Mouse (Mus musculus) kidney, adult 18-20 months (tissue): Measurements from ENCODE around the gene Npcd.

Experiments
- DNase-seq: peaks from one replicate; pipeline ENCODE4 v3.0.0; 2021

Gene Npcd

DNA sequence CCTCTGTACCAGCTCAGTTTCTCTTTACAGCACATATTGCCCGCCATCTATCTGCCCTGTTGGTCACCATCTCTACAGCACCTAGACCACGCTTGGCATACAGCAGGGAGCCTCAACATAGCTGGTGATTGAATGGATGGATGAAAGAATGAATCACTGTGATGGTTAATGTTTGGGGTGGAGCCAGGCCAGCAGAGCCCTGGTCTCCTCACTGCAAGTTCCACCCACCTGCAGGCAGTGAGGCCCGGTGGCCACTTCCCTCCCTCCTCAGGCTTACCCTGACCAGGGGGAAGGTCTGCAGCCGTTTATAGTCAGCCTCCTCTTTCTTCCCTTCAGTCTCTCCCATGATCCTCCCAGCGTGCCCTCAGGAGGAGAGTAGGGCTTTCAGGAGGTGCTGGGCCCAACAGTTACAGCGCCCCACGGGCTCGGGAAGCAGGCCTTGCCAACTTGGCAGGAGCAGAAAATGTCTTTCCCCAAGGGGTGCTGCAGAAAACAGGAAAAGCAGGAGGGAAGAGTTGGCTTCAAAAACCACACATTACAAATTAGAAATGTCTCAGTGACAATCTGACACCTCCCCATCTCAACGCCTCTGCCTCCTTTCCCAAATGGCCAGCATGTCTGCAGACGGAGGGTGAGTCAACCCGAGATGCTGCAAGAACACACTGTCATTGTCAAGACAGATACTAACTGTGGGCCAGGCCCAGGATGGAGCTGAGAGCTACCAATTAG is 69.3 kb downstream of the Npcd start:
- DNase-seq = no peak

DNA sequence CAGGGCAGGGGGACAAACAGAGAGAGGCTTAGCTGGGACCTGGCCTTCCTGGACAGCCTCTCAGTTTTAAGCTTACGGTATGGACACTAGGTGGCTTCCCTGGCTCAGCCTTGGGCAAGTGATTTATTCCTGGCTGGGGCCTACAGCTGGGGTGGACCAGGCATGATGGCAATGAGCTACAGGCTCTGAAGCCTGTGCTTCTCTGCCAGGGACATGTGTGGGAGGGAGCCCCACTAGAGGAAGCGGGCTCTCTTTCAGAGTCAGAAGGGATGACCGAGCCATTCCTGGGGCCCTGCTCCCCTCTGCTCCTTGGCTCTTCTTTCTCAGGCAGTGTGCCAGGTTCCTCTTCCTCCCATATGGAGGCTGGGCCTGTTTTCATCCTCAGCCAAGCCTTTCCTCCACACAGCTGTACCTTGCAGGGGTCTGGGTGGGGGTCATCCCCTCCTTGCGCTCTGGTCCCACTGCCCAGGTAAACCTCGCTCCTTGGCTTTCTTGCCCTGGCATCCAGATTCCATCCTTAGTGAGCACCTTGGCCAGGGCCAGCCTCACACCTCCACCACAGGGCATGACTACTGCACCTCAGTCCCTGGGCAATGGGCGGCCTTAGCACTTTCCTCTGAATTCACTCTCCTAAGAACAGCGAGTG is 70.3 kb downstream of the Npcd start:
- no peak for DNase-seq

GRCm38 (mm10) chr15:79763001-79763400 is 71.0 kb downstream of the Npcd start:
- no peak for DNase-seq

DNA sequence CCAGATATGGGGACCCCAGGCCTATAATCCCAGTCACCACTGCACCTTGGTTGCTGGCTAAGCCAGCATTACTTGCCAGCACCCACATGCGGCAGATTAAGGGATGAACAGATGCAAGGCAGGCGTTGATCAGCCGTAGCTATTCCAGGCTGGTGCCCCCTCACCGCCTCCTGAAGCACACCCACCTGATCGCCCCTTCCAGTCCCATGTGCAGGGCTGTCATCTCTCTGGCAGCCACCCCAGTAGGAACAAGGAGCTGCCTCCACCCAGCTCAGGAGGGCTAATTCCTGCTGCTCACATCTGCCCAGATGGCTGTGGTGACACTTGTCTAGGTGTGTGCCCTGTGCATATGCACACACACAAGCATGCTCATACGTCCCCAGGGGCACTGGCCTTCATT is 73.1 kb downstream of the Npcd start:
- no peak for DNase-seq

- DNase-seq = no peak
Measured at GRCm38 (mm10) chr15:79757118-79757517, 76.9 kb downstream of the Npcd start.

- no peak for DNase-seq
Measured at GRCm38 (mm10) chr15:79755977-79756625, 77.9 kb downstream of the Npcd start.

GRCm38 (mm10) chr15:79755176-79755575 is 78.9 kb downstream of the Npcd start:
- DNase-seq = no peak

DNA sequence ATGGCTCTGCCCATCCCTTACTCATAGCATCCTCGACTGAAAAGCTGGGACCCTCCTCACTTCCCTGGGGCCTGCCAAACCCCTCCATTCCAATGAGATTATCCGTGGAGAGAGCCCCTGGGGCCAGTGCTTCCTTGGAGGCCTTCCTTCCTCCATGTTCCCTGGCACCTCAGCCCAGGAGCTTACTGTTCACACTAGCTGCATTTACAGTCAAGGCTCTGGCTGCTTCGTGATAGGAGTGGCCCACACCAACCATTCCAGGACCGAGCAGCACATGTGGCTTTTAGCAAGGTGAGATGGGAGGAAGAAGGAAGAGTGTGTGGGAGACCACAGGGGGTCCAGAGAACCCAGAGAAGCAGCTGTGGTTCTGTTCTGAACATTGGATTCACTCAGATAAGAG is 80.2 kb downstream of the Npcd start:
- no peak for DNase-seq

DNA sequence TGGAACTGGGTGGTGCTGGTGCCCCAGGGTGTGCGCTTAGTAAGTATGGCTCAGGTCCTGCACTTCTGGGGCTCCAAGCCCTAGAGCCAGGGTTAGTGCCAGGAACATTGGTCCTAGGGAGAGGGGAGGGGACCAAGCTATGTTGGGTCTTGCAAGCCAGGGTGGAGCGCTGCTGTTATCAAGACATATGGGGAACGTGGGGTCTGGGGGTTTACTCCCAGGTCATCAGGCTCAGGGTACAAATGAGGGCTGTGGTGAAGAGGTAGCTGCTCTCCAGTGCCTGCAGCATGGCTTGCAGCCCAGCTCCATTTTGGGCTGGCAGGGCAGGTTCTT is 80.7 kb downstream of the Npcd start:
- peak; percentile 21 for DNase-seq

DNA sequence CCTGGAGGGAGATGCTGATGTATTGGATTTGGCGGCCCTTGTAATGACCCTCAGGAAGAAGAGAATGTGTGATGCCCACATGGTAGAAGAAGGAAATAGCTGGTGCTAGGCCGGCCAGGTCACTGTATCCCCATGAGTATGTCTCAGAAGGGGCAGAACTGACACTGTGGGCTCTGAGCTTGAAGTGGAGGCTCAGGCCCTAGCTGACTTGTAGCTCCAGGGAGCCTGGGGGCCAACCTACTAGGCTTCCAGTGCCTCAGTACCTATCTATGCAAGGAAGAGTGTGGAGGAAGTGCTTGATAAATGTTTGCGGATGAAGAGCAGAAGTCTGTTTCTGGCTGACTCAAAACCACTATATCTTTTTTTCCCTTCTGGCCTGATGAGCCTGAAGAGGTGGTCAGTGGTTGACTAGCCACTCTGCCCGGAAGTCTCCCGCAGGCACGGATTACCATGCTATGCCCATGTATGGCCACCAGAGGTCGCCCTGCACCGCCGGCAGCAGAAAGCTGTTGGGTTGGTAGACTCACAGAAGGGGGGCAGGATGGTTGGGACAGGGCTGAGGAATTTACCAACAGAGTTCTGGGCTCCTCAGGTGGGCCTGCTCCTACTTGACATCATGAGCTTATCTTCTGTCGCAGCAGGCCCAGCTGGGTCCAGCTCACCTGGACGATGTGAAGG is 81.2 kb downstream of the Npcd start:
- peak; percentile 77 for DNase-seq

DNA sequence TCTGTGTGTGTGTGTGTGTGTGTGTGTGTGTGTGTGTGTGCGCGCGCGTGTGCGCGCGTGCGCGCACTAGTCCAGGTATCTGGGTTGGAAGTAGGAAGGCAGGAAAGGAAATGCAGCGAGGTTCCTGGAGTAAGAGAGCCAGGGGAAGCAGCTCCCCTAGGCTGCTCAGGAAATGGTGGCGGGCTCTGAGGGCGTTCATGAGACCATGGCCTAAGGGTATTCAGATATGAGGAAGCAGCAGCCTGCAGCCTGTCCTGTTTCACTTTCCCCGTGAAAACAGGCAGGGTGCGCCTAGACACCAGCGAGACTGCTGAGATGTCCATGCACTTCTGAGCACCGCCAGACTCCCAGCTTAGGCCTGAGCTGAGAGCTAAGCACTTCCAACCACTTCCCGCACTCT is 82.3 kb downstream of the Npcd start:
- DNase-seq = no peak

- DNase-seq = no peak
Measured at GRCm38 (mm10) chr15:79750266-79750665, 83.8 kb downstream of the Npcd start.

DNA sequence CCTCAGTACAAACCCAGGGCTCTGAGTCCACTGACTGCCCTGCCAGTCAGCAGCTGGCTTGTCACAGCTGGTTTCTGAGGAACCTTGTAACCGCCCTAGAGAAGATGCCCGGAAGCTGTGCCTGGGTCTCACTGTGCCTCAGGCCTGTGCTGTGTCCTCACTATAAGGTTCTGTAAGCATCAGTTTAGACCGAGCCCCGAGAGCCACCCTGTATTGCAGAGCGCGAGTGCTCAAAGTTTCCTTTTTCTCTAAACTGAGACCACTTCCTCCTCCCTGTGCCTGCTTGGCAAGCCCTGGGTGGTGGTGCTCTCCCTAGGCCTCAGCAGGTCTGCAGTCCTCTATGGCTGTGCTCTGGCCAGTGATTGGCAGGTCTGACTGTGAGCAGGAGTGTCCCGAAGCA is 84.9 kb downstream of the Npcd start:
- no peak for DNase-seq

DNA sequence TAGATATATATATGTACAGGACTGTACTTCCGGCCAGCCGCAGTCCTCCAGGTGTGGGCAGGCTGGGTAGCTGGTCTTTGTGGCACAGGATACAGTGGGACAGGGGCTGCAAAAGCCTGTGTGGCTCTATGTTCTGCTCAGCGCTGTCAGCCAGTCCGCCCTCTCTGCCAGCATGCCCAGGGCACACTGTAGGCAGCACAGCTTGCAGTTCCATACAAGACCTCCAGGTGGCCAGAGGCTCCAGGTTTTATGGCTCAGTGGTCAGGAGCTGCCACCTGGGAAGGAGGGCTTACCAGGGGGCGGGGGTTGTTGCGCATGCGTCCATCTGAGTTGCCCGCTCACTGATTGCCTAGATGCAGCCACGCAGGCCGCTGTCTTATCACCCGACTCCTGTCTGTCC is 86.0 kb downstream of the Npcd start:
- DNase-seq = no peak

DNA sequence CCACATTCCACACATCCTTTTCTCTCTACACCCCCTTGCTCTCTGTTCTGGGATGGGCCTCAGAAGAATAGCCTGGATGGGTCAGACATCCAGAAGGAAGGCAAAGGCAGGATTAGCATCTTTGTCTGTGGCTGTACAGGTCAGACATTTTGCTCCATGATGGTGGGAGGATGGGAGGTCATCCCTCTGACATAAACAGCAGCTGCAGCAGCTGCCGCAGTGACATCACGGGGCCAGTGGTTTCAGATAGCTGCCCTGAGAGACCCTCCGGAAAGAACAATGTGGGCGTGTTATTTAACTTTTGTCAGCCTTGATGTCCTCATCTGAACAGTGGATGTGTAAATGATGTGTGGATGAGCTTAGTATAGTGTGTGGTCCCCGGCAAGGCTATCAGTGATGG is 88.2 kb downstream of the Npcd start:
- DNase-seq = no peak

DNA sequence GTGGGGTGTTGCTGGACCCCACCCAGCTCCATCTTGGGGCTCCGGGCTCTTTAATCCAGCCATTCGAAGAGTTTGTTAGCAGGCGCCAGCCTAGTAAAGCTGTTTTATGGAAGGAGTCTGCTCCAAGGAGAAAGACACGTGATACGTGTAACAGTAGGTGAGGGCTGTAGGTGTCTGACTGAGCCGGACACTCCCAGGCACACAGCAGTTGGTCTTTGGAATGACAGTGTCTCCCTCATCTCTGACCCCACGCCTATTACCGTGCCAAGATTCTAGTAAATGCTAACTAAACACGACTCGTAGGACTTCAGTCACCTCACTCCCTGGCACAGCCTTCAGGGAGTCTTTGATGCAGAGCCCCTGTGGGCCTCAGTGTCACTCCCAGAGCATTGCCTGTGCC is 88.7 kb downstream of the Npcd start:
- DNase-seq = peak; percentile 37

DNA sequence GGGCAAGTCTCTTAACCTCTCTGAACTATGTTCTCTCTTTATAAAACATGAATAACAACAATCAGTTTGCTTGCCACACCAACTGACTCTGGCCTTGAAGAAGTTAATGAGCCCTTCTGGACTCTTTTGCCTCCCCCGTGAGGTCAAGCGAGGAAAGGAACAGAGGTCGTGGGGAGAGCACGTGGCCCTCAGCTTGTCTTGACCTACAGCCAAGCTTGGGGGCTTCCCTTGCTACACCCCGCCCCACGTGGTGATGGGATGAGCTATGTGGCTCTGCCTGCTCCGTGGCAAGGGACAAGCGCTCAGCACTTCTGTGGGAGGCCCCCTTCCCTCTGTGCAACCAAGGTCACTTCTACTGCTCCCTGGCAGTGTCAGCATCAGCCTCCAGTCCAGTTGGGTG is 89.3 kb downstream of the Npcd start:
- DNase-seq = peak; percentile 59

DNA sequence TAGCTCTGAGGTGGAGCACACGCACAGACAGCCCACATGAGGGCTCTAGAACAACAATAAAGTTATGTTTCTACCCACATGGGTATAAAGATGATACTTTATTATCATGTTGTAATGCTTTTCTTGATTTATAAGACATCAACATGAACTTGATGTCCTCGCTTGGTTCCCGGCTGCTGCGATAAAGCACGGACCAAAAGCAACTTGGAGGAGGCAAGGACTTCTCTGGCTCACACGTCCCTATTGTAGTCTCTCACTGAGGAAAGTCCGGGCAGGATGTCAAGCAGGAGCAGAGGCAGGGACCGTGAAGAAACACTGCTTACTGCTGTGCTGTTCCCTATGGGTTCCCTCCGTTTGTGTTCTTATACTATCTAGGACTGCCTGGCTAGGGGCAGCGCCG is 90.0 kb downstream of the Npcd start:
- DNase-seq = no peak

DNA sequence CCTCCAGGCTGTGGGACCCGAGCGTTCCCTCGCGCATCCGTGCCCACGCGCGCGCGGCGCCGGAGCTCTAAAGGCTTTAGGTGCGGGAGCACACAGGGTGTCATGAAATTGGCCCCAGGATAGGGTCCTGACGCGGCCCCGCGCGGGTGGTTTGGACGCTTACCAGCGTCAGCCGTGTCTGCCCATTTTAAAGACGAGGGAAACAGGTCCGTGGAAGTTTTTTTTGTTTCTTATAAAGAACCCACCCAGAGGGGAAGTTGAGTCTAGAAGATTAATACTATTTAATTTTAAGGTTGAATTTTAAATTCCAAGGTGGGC is 91.4 kb downstream of the Npcd start:
- no peak for DNase-seq

GRCm38 (mm10) chr15:79741921-79742705 is 91.9 kb downstream of the Npcd start, which contains the start of gene Sun2:
TSS of gene Sun2 (minus strand) at chr15:79742536.
- peak; percentile 93 for DNase-seq

- no peak for DNase-seq
Measured at GRCm38 (mm10) chr15:79741173-79741858, 92.7 kb downstream of the Npcd start.

GRCm38 (mm10) chr15:79740739-79741138 is 93.3 kb downstream of the Npcd start:
- no peak for DNase-seq
